Mouse (Mus musculus): ENCODE measurements around the gene Vwa8. TPM values are rescaled to one million over a fixed set of nuclear protein-coding genes. Genes with fewer than 3 reads are reported as not detected.
A peak's percentile ranks its signal among the peaks of the same experiment; 100 is the strongest.
"Not testable (repeated sequence)": the region's sequence is repeated elsewhere in the genome, so short reads cannot be mapped to it uniquely, and the experiment has no call there.

Vwa8 gene
- total and polyA plus RNA-seq, 2 experiments from 2014 or later, result 8.1 to 19.5 TPM

GRCm38 (mm10) chr14:78877176-78877575, 28.3 kb downstream of the Vwa8 start:
- Histone ChIP-seq H3K4me1 (ENCODE audit: insufficient read depth, low read length) (no peaks in the 10 kb centered on the region), H3K4me3 (ENCODE audit: low read depth, low read length) (no peak overlapping the region), H3K9me3 (ENCODE audit: low read length) (no peaks in the 10 kb centered on the region; the same call in 1 of the 2 replicates), H3K4me2 (ENCODE audit: low read depth, low read length, poor library complexity, severe bottlenecking) (no peak overlapping the region), H3K36me3 (ENCODE audit: insufficient read depth, low read length) (no peaks in the 10 kb centered on the region), H3K9ac (replicated peaks; ENCODE audit: low read length, poor library complexity, severe bottlenecking) (no peak overlapping the region), H3K27ac (ENCODE audit: low read depth, low read length) (no peak overlapping the region), H3K27me3 (ENCODE audit: insufficient read depth, low read length) (no peaks in the 10 kb centered on the region)
- 76% methylated on average over 2 of the region's 2 CpGs for WGBS
- TF ChIP-seq CTCF (IDR thresholded peaks at IDR 0.05), result no peak
- ATAC-seq (ENCODE audit: low FRiP score), result no peak
- DNase-seq (ENCODE audit: low spot score), result no peak

- H3K36me3 ChIP-seq (ENCODE audit: insufficient read depth, low read length), result no peaks in the 10 kb centered on the region
- DNase-seq (ENCODE audit: low spot score) (no peak), ATAC-seq (ENCODE audit: low FRiP score) (no peak)
- no peak overlapping the region for H3K4me3 ChIP-seq (ENCODE audit: low read depth, low read length)
- TF ChIP-seq CTCF (IDR thresholded peaks at IDR 0.05), result no peak
- no peaks in the 10 kb centered on the region for H3K27me3 ChIP-seq (ENCODE audit: insufficient read depth, low read length)
- no peak overlapping the region for H3K9ac ChIP-seq (replicated peaks; ENCODE audit: low read length, poor library complexity, severe bottlenecking)
- no peaks in the 10 kb centered on the region for H3K9me3 ChIP-seq (ENCODE audit: low read length)
- H3K4me2 ChIP-seq (ENCODE audit: low read depth, low read length, poor library complexity, severe bottlenecking), result no peak overlapping the region
- H3K4me1 ChIP-seq (ENCODE audit: insufficient read depth, low read length), result no peaks in the 10 kb centered on the region
- WGBS, result 83% methylated on average over 13 of the region's 13 CpGs
- no peak overlapping the region for H3K27ac ChIP-seq (ENCODE audit: low read depth, low read length)
Observed at GRCm38 (mm10) chr14:78878402-78879045, 29.7 kb downstream of the Vwa8 start.

- no peaks in the 10 kb centered on the region for H3K36me3 ChIP-seq (ENCODE audit: insufficient read depth, low read length)
- no peaks in the 10 kb centered on the region for H3K4me1 ChIP-seq (ENCODE audit: insufficient read depth, low read length)
- ATAC-seq (ENCODE audit: low FRiP score), result no peak
Observed at GRCm38 (mm10) chr14:78880879-78881278, 32.0 kb downstream of the Vwa8 start.

GRCm38 (mm10) chr14:78881563-78881962, 32.7 kb downstream of the Vwa8 start:
- ATAC-seq (ENCODE audit: low FRiP score), result no peak
- no peak overlapping the region for H3K9ac ChIP-seq (replicated peaks; ENCODE audit: low read length, poor library complexity, severe bottlenecking)

More at GRCm38 (mm10) chr14:78880879-78881278, 32.0 kb downstream of the Vwa8 start:
- Histone ChIP-seq H3K4me2 (ENCODE audit: low read depth, low read length, poor library complexity, severe bottlenecking) (no peak overlapping the region), H3K9me3 (ENCODE audit: low read length) (no peaks in the 10 kb centered on the region), H3K27me3 (ENCODE audit: insufficient read depth, low read length) (no peaks in the 10 kb centered on the region), H3K27ac (ENCODE audit: low read depth, low read length) (no peak overlapping the region), H3K9ac (replicated peaks; ENCODE audit: low read length, poor library complexity, severe bottlenecking) (no peak overlapping the region), H3K4me3 (ENCODE audit: low read depth, low read length) (no peak overlapping the region)
- TF ChIP-seq CTCF (IDR thresholded peaks at IDR 0.05), result no peak
- 81% methylated on average over 4 of the region's 4 CpGs for WGBS
- no peak for DNase-seq (ENCODE audit: low spot score)

GRCm38 (mm10) chr14:78885915-78886534, 37.2 kb downstream of the Vwa8 start:
- DNase-seq (ENCODE audit: low spot score) (no peak), ATAC-seq (ENCODE audit: low FRiP score) (no peak)
- WGBS, result 51% methylated on average over 7 of the region's 7 CpGs
- Histone ChIP-seq H3K4me2 (ENCODE audit: low read depth, low read length, poor library complexity, severe bottlenecking) (no peak overlapping the region), H3K9me3 (ENCODE audit: low read length) (no peaks in the 10 kb centered on the region), H3K4me3 (ENCODE audit: low read depth, low read length) (no peak overlapping the region), H3K36me3 (ENCODE audit: insufficient read depth, low read length) (no peaks in the 10 kb centered on the region), H3K4me1 (ENCODE audit: insufficient read depth, low read length) (no peaks in the 10 kb centered on the region; the same call in 1 of the 2 replicates), H3K27ac (ENCODE audit: low read depth, low read length) (no peak overlapping the region), H3K9ac (replicated peaks; ENCODE audit: low read length, poor library complexity, severe bottlenecking) (no peak overlapping the region), H3K27me3 (ENCODE audit: insufficient read depth, low read length) (no peaks in the 10 kb centered on the region)
- no peak for TF ChIP-seq CTCF (IDR thresholded peaks at IDR 0.05)

More at GRCm38 (mm10) chr14:78881563-78881962, 32.7 kb downstream of the Vwa8 start:
- Histone ChIP-seq H3K27ac (ENCODE audit: low read depth, low read length) (no peak overlapping the region), H3K4me2 (ENCODE audit: low read depth, low read length, poor library complexity, severe bottlenecking) (no peak overlapping the region), H3K36me3 (ENCODE audit: insufficient read depth, low read length) (no peaks in the 10 kb centered on the region), H3K27me3 (ENCODE audit: insufficient read depth, low read length) (no peaks in the 10 kb centered on the region), H3K9me3 (ENCODE audit: low read length) (no peaks in the 10 kb centered on the region), H3K4me3 (ENCODE audit: low read depth, low read length) (no peak overlapping the region), H3K4me1 (ENCODE audit: insufficient read depth, low read length) (no peaks in the 10 kb centered on the region; the same call in 1 of the 2 replicates)
- DNase-seq (ENCODE audit: low spot score), result no peak
- 75% methylated on average over 10 of the region's 10 CpGs for WGBS
- no peak for TF ChIP-seq CTCF (IDR thresholded peaks at IDR 0.05)

- Histone ChIP-seq H3K27me3 (ENCODE audit: insufficient read depth, low read length) (no peaks in the 10 kb centered on the region), H3K9ac (replicated peaks; ENCODE audit: low read length, poor library complexity, severe bottlenecking) (no peak overlapping the region), H3K27ac (ENCODE audit: low read depth, low read length) (no peak overlapping the region), H3K4me2 (ENCODE audit: low read depth, low read length, poor library complexity, severe bottlenecking) (no peak overlapping the region), H3K4me3 (ENCODE audit: low read depth, low read length) (no peak overlapping the region), H3K36me3 (ENCODE audit: insufficient read depth, low read length) (no peaks in the 10 kb centered on the region), H3K4me1 (ENCODE audit: insufficient read depth, low read length) (no peaks in the 10 kb centered on the region; the same call in 1 of the 2 replicates), H3K9me3 (ENCODE audit: low read length) (no peaks in the 10 kb centered on the region)
- no peak for TF ChIP-seq CTCF (IDR thresholded peaks at IDR 0.05)
- 0 out of 2 replicates have a peak, but pooled peaks have one; percentile 34 for ATAC-seq (ENCODE audit: low FRiP score)
- peak; percentile 28 for DNase-seq (ENCODE audit: low spot score)
- 77% methylated on average over 8 of the region's 8 CpGs for WGBS
Observed at GRCm38 (mm10) chr14:78886566-78887234, 37.8 kb downstream of the Vwa8 start.

GRCm38 (mm10) chr14:78887494-78887893, 38.6 kb downstream of the Vwa8 start:
- not testable (repeated sequence) for H3K4me2 ChIP-seq (ENCODE audit: low read depth, low read length, poor library complexity, severe bottlenecking); H3K9ac ChIP-seq (replicated peaks; ENCODE audit: low read length, poor library complexity, severe bottlenecking); H3K9me3 ChIP-seq (ENCODE audit: low read length); H3K27ac ChIP-seq (ENCODE audit: low read depth, low read length); H3K36me3 ChIP-seq (ENCODE audit: insufficient read depth, low read length); DNase-seq (ENCODE audit: low spot score); ATAC-seq (ENCODE audit: low FRiP score); H3K27me3 ChIP-seq (ENCODE audit: insufficient read depth, low read length); H3K4me1 ChIP-seq (ENCODE audit: insufficient read depth, low read length); H3K4me3 ChIP-seq (ENCODE audit: low read depth, low read length)
- WGBS, result over 99% methylated on average over 14 of the region's 18 CpGs
